Mouse (Mus musculus): ENCODE measurements at regions not wholly inside any gene's neighbourhood (a gene's known extent, or its start where the extent isn't known, plus 50 kb on each side); places are given as distances from the start of the nearest gene placed in this dataset.

DNA sequence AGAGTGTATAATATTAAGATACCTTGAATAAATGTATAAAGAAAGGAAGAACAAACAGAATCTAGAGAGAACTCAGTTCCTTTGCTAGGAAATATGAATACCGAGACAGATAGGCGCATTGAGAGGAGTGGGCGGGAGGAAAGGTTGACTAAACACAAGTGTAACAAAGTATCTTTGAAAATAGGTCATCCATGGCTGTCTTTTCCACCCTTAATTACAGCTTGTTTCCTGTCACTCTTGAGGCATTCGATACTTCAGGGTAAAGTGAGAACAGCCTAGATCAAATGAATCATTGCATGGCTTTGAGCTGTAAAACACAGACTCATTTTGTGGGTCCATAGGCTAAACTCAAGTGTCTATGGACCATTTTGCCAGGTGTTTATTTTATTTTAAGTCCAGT, 985.3 kb upstream of the Gm7489 start:
- Histone ChIP-seq H3K4me2 (no peak overlapping the region), H3K4me3 (no peak overlapping the region), H3K9me3 (replicated peaks) (no peaks in the 10 kb centered on the region), H3K4me1 (replicated peaks) (peaks cover 3% of the 10 kb centered on the region), H3K36me3 (no peaks in the 10 kb centered on the region), H3K27me3 (no peaks in the 10 kb centered on the region), H3K27ac (no peak overlapping the region), H3K9ac (no peak overlapping the region)
- 80% methylated on average over 4 of the region's 4 CpGs for WGBS
- ATAC-seq (replicated peaks; ENCODE audit: insufficient number of reproducible peaks, insufficient read depth, low FRiP score, low read depth) = no peak

DNA sequence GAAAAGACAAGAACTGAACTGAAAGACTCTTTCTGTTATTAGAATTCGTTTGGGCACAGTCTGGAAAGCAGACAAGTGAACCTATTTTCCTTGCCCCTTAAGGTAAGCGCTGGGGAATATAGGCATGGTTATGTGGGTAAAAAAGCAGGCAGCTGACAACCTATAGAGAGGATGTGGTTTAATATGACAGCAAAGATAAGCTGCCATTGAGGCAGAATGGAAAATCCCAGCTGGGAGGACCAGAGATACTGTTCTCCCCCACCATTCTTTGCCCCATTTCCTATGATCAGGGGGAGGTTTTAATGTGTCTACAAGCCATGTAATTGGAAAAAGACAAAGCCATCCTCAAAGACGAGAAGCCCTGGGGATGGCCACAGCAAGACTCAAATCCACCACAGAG, 984.9 kb upstream of the Gm7489 start:
- 72% methylated on average over 3 of the region's 3 CpGs for WGBS
- no peaks in the 10 kb centered on the region for H3K27me3 ChIP-seq
- ATAC-seq (replicated peaks; ENCODE audit: insufficient number of reproducible peaks, insufficient read depth, low FRiP score, low read depth) = no peak

DNA sequence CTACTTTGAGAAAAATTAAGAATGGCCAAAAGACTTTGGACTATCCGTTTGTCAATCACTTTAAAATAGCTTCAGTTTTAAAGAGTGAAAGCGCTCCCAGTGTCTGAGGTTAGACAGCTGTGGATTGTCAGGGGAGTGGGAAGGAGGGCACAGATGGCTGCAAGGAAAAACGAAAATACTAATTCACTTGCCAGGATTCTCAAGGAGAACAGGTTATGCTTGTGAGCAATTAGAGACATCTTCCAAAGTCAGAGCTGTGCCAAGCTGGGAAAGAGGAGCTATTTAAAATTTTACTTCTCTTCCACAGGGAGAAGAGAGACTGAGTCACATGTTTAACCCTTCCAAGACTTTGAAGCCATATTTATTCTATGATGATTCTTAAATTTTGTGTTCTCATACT, 979.5 kb upstream of the Gm7489 start:
- Histone ChIP-seq H3K9me3 (replicated peaks) (no peaks in the 10 kb centered on the region), H3K4me2 (no peak overlapping the region), H3K36me3 (no peaks in the 10 kb centered on the region), H3K4me3 (no peak overlapping the region), H3K4me1 (replicated peaks) (no peaks in the 10 kb centered on the region), H3K9ac (no peak overlapping the region), H3K27me3 (no peaks in the 10 kb centered on the region), H3K27ac (no peak overlapping the region)
- ATAC-seq (replicated peaks; ENCODE audit: insufficient number of reproducible peaks, insufficient read depth, low FRiP score, low read depth) = no peak
- 64% methylated on average over 3 of the region's 3 CpGs for WGBS

More for the DNA sequence above, 984.9 kb upstream of the Gm7489 start:
- no peak overlapping the region for H3K4me2 ChIP-seq
- no peak overlapping the region for H3K9ac ChIP-seq
- no peak overlapping the region for H3K27ac ChIP-seq
- H3K4me1 ChIP-seq (replicated peaks) = peaks cover 3% of the 10 kb centered on the region
- no peaks in the 10 kb centered on the region for H3K36me3 ChIP-seq
- no peaks in the 10 kb centered on the region for H3K9me3 ChIP-seq (replicated peaks)
- H3K4me3 ChIP-seq = no peak overlapping the region

DNA sequence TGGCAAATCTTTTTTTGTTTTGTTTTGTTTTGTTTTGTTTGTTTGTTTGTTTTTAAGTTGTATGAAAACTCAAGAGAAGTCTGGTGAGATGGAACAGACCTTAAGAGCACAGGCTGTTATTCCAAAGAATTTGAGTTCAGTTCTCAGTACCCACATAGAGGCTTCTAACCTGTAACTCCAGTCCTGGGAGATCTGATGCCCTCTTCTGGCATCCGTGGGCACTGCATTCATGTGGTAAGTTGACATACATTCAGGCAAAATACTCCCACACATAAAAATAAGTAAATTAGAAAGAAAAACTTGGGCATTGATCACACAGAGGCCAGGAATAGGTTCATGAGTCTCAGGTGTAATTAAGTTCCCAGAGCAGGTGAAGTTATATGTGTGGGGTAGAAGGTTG, 977.5 kb upstream of the Gm7489 start:
- WGBS = 27% methylated on average over 1 of the region's 1 CpGs
- no peak overlapping the region for H3K4me2 ChIP-seq

GRCm38 (mm10) chr15:52922277-52922676, 962.4 kb upstream of the Gm7489 start:
- H3K4me2 ChIP-seq = no peak overlapping the region
- no peak for ATAC-seq (replicated peaks; ENCODE audit: insufficient number of reproducible peaks, insufficient read depth, low FRiP score, low read depth)
- no peaks in the 10 kb centered on the region for H3K4me1 ChIP-seq (replicated peaks)
- no peaks in the 10 kb centered on the region for H3K27me3 ChIP-seq
- no peaks in the 10 kb centered on the region for H3K36me3 ChIP-seq
- H3K9ac ChIP-seq = no peak overlapping the region
- no peak overlapping the region for H3K27ac ChIP-seq
- peaks cover 10% of the 10 kb centered on the region; the same call in 1 of the 2 replicates for H3K9me3 ChIP-seq (replicated peaks)
- WGBS = 75% methylated on average over 1 of the region's 1 CpGs
- H3K4me3 ChIP-seq = no peak overlapping the region

More for the DNA sequence above, 977.5 kb upstream of the Gm7489 start:
- Histone ChIP-seq H3K4me1 (replicated peaks) (no peaks in the 10 kb centered on the region), H3K27ac (no peak overlapping the region), H3K9ac (no peak overlapping the region), H3K27me3 (no peaks in the 10 kb centered on the region), H3K36me3 (no peaks in the 10 kb centered on the region), H3K4me3 (no peak overlapping the region), H3K9me3 (replicated peaks) (no peaks in the 10 kb centered on the region)
- no peak for ATAC-seq (replicated peaks; ENCODE audit: insufficient number of reproducible peaks, insufficient read depth, low FRiP score, low read depth)

- H3K27me3 ChIP-seq = no peaks in the 10 kb centered on the region
- no peaks in the 10 kb centered on the region for H3K36me3 ChIP-seq
- no peak for ATAC-seq (replicated peaks; ENCODE audit: insufficient number of reproducible peaks, insufficient read depth, low FRiP score, low read depth)
- H3K4me3 ChIP-seq = no peak overlapping the region
- no peak overlapping the region for H3K9ac ChIP-seq
- H3K9me3 ChIP-seq (replicated peaks) = no peaks in the 10 kb centered on the region
- H3K4me1 ChIP-seq (replicated peaks) = no peaks in the 10 kb centered on the region
- 44% methylated on average over 3 of the region's 3 CpGs for WGBS
- H3K27ac ChIP-seq = no peak overlapping the region
- no peak overlapping the region for H3K4me2 ChIP-seq
These were observed 956.3 kb upstream of the Gm7489 start for GRCm38 (mm10) chr15:52928408-52928807.

DNA sequence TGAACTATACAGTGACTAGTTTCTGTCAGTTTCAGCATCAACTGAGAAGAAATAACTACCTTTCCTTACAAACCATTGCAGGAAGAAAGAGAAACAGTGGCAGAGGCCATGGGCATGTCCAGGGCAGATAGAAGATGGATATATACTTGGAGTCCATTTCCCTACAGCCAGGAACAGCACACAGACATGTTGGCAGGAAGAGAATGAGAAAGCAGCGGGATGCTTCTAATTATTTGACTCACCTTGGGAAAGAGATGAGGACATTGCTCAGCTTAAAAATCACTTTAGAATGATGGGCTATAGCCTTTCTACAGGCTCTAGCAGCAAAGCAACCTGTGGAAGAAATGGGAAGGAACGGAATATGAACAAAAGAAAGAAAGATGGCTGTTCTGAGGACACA, 947.6 kb upstream of the Gm7489 start:
- Histone ChIP-seq H3K4me1 (replicated peaks) (no peaks in the 10 kb centered on the region), H3K4me2 (no peak overlapping the region), H3K36me3 (no peaks in the 10 kb centered on the region), H3K9ac (no peak overlapping the region), H3K9me3 (replicated peaks) (no peaks in the 10 kb centered on the region), H3K4me3 (no peak overlapping the region), H3K27me3 (no peaks in the 10 kb centered on the region), H3K27ac (no peak overlapping the region)
- WGBS = 78% methylated on average over 2 of the region's 2 CpGs
- no peak for ATAC-seq (replicated peaks; ENCODE audit: insufficient number of reproducible peaks, insufficient read depth, low FRiP score, low read depth)

DNA sequence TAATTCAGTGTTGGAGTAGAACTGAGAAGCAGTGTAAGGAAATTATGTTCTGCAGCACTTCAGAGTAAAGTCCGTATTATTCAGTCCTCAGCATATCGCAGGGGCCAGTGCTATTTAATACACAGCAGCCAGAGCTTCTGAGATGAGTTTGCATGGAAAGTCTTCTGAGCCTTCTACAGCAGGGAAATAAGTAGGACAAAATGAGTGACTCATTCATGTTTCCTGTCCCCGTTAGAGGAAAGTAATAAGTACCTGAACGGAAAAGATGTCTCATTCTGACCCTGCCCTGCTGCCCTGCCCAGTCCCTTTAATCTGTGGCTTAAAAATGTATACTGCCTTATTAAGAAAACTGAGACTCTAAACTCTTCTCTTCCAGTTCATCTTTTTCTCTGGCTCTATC, 940.1 kb upstream of the Gm7489 start:
- H3K4me3 ChIP-seq = no peak overlapping the region
- no peak overlapping the region for H3K9ac ChIP-seq
- no peak for ATAC-seq (replicated peaks; ENCODE audit: insufficient number of reproducible peaks, insufficient read depth, low FRiP score, low read depth)
- no peak overlapping the region for H3K27ac ChIP-seq
- no peaks in the 10 kb centered on the region for H3K4me1 ChIP-seq (replicated peaks)
- H3K27me3 ChIP-seq = no peaks in the 10 kb centered on the region
- no peaks in the 10 kb centered on the region for H3K9me3 ChIP-seq (replicated peaks)
- H3K36me3 ChIP-seq = no peaks in the 10 kb centered on the region
- no peak overlapping the region for H3K4me2 ChIP-seq
- WGBS = 70% methylated on average over 4 of the region's 4 CpGs

DNA sequence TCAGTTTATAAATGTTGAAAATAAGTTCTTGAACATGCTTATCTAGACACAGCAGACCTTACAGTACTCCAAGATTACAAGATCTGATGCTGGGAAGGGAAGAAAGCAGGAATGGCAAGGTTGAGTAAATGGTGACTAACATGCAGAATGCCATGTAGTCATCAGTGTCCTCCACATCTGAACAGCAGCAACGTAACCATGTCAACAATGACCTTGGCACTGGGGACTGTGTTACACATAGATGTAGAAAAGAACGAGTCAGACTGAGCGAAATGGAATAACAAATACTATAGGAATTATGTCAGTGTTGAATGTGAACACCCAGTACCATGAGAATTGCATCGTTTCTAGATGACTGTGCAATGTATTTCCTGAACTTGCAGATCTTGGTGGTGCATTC, 936.5 kb upstream of the Gm7489 start:
- Histone ChIP-seq H3K4me3 (no peak overlapping the region), H3K9me3 (replicated peaks) (no peaks in the 10 kb centered on the region), H3K27ac (no peak overlapping the region), H3K36me3 (no peaks in the 10 kb centered on the region), H3K4me2 (no peak overlapping the region), H3K9ac (no peak overlapping the region), H3K4me1 (replicated peaks) (no peaks in the 10 kb centered on the region), H3K27me3 (no peaks in the 10 kb centered on the region)
- no peak for ATAC-seq (replicated peaks; ENCODE audit: insufficient number of reproducible peaks, insufficient read depth, low FRiP score, low read depth)
- 82% methylated on average over 4 of the region's 4 CpGs for WGBS

DNA sequence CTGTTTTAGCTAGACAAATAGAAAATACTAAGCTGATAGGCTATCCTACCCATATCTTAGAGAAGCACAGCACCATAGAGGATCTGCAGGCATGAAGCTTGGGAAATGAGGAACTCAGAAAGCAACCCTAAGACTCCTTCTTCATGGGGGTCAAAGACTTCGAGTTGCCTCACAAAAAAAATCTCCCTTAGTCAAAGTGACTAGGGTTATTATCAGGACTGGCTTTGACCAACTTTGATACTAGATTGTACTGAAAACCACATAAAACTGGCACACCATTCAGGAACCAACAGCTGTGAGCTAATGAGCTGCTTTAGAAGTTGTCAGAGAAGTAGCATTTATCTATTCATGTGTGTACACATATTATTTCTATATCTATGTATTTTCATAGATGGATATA, 931.2 kb upstream of the Gm7489 start:
- ATAC-seq (replicated peaks; ENCODE audit: insufficient number of reproducible peaks, insufficient read depth, low FRiP score, low read depth) = no peak
- H3K4me2 ChIP-seq = no peak overlapping the region
- no peaks in the 10 kb centered on the region for H3K9me3 ChIP-seq (replicated peaks)
- no peak overlapping the region for H3K9ac ChIP-seq
- H3K27me3 ChIP-seq = no peaks in the 10 kb centered on the region
- 50% methylated on average over 1 of the region's 1 CpGs for WGBS
- H3K36me3 ChIP-seq = no peaks in the 10 kb centered on the region
- no peaks in the 10 kb centered on the region for H3K4me1 ChIP-seq (replicated peaks)
- no peak overlapping the region for H3K27ac ChIP-seq
- no peak overlapping the region for H3K4me3 ChIP-seq

- no peaks in the 10 kb centered on the region for H3K36me3 ChIP-seq
- H3K27me3 ChIP-seq = no peaks in the 10 kb centered on the region
- H3K4me1 ChIP-seq (replicated peaks) = no peaks in the 10 kb centered on the region
- ATAC-seq (replicated peaks; ENCODE audit: insufficient number of reproducible peaks, insufficient read depth, low FRiP score, low read depth) = no peak
- H3K4me2 ChIP-seq = no peak overlapping the region
- H3K9me3 ChIP-seq (replicated peaks) = no peaks in the 10 kb centered on the region
- 67% methylated on average over 7 of the region's 7 CpGs for WGBS
- no peak overlapping the region for H3K27ac ChIP-seq
- H3K9ac ChIP-seq = no peak overlapping the region
- H3K4me3 ChIP-seq = no peak overlapping the region
These were observed 929.8 kb upstream of the Gm7489 start for GRCm38 (mm10) chr15:52954715-52955593.

- Histone ChIP-seq H3K4me2 (no peak overlapping the region), H3K9me3 (replicated peaks) (no peaks in the 10 kb centered on the region), H3K4me1 (replicated peaks) (no peaks in the 10 kb centered on the region), H3K36me3 (no peaks in the 10 kb centered on the region), H3K27ac (no peak overlapping the region), H3K27me3 (no peaks in the 10 kb centered on the region), H3K4me3 (no peak overlapping the region), H3K9ac (no peak overlapping the region)
- 82% methylated on average over 2 of the region's 2 CpGs for WGBS
- no peak for ATAC-seq (replicated peaks; ENCODE audit: insufficient number of reproducible peaks, insufficient read depth, low FRiP score, low read depth)
These were observed 925.0 kb upstream of the Gm7489 start for GRCm38 (mm10) chr15:52959711-52960110.

Data from heart, embryonic 15.5 days (tissue).